Mouse (Mus musculus): ENCODE results near the gene Synj1. TPM values are rescaled to one million over a fixed set of nuclear protein-coding genes. Genes with fewer than 3 reads are reported as not detected.

The Synj1 gene
- polyA plus RNA-seq, 1 experiment, result 21.3 TPM

DNA sequence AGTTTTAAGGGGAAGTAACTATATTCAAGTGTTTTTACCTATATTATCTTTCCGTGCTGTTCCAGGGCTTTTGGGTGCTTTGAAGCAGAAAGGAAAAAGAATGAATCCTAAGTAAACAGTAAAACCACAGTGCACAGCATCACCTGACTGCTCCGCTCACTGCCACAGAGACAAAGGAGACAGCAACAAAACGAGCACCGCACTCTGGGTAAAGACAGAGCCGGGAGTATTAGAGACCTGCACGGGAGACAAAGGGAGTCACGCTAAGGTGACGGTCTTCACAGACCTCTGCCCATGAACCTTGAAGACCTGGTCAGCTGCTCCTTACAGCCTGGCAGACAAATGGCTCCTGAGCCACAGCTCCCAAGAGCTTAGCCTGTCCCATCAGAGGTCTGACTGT is 64.1 kb downstream of the Synj1 start:
- no peak for DNase-seq (ENCODE audit: low spot score)

DNA sequence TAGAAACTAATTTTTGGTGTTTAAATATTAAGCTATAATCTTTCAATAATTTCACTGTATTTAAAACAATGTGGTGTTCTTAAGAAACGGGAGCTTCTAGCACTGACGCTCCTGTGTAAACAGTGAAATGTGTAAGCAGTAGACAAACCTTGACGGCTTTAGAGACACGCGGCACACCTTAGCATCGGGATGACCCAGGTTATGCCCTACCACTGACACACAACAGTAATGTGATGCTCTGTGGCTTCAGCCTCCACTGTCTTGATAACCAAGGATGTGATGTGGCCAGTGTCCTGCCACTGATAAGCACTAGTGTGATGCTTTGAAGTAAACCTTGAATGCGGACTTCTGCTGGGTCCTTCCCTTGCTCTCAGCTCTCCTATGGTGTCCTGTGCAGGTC is 69.9 kb downstream of the Synj1 start:
- no peak for DNase-seq (ENCODE audit: low spot score)

DNA sequence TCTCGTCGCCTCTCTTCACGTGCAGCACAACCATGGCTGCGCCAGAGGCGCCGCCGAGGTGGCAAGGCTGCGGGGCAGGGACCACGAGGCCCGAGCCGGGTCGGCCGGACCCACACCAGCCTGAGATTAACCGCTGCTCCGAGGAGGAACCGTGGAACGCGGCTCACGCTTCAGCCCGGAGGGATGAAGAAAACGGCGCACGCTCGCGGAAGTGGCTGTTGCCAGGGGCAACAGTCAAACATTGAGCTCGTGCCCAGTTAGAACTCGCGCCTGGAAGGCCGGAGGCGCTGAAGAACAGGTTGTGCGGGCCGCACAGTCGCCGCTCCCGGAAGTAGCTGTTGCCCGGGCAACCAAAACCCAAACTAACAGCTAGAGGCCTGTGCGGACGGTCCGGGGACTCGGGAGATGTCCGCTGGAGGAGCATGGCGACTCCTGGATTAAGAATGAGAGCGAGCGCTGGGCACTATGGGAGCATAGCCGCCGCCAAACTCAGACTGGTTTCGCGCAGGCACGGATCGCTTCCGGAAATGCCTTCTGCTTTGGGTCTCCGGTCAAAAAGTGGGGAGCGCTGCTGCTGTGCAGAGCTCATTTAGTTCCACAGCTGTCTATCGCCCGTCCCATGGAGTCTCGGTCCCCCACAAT is 76.3 kb downstream of the Synj1 start, which contains the start of gene Cfap298:
Gene Cfap298 (minus strand): TSS at position 428 of the 642 bp plus-strand sequence.
- peak; percentile 87 for DNase-seq (ENCODE audit: low spot score)

DNA sequence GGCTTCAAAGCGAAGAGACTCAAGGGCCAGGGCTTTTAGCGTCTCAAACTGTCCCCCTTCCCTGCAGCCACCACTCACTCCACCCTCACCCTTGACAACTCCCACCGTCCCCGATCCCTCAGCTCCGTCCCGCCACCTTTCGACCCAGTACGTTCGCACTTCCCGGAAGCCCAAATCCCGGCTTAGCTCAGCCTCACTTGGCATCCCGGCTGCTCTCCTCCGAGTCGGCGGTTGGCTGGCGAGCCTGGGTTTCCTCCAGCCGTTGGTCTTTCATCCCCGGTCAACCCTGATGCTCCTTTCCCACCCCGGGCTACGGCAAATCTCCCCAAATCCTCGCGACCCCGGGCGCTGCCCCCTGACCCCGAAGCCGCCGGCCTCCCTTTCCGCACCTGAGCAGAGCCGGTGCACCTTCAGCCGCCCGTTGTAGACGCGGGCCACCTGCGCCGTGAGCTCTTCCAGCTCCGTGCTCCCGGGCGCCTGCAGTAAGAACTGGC is 76.9 kb downstream of the Synj1 start:
- no peak for DNase-seq (ENCODE audit: low spot score)

DNA sequence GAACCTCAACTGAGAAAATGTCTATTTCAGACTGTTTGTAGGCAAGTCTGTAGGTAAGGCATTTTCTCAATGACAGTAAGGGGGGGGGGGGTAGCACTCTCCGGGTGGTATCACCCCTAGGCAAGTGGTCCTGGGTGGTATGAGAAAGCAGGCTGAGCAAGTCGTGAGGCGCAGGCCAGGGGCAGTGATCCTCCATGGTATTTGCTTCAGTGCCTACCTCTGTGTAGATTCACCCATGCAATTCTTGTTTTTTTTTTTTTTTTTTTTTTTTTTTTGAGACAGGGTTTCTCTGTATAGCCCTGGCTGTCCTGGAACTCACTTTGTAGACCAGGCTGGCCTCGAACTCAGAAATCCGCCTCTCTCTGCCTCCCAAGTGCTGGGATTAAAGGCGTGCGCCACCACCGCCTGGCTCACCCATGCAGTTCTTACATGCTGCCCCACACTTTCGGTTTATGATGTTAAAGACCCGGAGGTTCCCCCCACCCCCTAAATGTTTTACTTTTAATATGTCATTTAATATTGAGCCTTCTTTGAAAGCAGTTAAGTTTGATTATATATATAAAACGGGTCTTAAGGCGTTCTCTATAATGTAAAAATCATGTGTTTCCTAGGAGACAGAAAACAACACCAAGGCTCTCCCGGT is 77.5 kb downstream of the Synj1 start:
- no peak for DNase-seq (ENCODE audit: low spot score)

DNA sequence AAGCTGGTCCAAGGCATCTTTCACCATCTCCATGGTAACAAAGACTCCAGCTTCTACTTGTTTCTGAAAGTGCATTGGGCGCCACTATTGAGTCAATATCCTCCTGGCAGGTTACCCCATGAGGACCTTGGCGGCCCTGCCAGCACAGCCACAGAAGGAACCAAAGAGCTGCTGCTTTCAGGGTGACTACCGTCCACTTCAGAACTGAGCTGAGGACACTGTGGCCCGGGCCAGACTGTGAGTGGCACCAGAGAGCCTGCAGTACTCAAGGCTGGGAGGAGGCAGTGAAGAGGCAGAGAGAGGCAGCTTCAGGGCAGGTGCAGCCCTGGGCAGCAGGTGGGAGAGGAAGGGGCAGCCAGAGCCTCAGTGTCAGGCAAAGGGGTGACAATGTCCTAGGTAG is 83.7 kb downstream of the Synj1 start:
- DNase-seq (ENCODE audit: low spot score), result no peak

DNA sequence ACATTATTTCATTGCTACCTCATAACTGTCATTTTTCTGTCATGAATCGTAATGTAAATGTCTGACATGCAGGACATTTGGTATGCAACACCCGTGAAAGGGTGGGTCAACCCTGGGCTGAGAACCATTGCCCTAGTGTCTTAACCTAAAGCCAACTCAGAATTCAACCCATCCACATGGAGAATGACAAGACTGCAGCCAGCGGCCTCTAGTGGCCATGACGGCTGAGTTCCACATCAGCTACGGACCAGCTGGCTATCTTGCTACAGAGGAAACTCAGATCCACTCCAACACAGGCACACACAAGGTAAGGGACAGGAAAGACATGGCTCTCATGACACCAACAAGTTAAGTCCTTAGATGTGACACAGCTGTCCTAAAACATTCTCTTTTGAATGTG is 85.6 kb downstream of the Synj1 start:
- DNase-seq (ENCODE audit: low spot score), result peak; percentile 49

DNA sequence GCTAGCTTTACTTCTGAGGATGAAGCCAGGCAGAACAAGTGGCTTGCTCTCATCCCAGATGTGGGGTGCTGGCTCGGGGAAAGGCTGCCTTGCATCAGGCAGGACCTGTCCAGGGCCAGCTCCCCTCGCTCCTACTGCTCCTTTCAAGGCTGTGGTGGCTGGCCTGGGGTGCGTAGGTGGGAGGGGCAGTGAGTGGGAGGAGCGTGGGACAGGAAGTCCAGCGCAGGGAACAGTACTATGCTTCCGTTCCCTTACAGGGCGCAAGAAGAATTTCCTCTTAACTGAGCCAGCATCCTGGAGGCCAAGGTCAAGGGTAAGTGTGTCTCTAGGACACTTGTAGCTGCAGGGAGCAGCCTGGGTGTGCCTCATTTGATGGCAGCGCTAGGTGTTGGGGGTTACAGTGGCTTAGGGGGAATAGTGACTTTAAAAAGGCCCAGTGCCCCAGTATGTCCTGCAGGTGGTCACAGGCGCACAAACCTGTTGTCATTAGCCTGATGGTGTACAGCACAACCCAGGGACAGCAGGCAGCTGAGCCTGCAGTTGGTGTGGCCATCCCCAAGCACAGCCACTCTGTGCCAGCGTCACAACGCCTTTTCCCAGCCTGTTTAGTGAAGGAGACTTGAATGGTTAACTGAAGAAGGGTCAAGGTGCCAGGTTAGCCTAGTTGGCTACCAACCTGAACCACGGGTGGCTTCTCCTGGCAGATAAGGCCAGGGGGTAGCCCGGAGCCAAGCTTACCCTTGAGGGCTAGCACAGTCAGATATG is 86.3 kb downstream of the Synj1 start:
- no peak for DNase-seq (ENCODE audit: low spot score)

DNA sequence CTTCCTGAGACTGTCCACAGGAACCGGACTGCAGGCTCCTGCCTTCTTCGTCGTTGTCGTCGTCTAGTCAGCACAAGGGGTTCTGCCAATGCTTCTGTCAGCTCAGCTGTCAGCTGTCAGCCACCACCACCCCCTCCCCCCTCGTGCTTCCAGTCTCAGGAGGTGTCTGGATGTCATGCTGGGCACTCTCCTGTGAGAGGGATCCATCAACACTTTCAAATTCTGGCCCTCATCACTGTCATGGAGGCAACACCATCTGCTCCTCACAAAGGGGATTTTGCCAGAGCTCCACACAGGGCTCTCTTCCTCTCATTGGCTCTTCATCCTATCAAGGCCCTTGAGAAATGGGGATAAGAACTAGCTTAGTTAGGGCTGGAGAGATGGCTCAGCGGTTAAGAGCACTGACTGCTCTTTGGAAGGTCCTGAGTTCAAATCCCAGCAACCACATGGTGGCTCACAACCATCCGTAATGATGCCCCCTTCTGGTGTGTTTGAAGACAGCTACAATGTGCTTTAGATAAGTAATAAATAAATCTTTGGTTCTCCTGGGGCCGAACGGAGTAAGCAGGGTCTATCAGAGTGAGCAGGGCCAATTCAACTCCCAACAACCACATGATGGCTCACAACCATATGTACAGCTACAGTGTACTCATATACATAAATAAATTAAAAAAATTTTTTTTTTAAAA is 89.5 kb downstream of the Synj1 start:
- no peak for DNase-seq (ENCODE audit: low spot score)

DNA sequence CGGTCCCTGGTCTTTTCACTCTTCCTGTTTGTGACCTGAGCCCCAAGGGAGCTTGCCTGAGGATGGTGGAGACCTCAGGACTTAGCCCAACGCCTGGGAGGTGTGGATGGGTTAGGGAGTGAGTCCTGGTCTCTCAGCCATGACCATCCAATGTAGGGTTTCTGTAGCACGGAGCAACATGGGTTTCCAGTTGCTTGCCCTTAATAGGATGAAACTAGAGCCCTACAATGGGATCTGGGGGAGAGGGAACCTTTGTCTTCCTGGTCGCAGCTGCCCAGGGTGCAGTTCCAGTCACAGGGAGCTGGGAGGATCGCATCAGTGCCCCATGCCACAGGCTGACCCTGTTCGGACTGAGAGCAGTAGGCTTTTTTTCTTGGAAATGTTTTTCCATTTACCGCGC is 94.0 kb downstream of the Synj1 start:
- no peak for DNase-seq (ENCODE audit: low spot score)

DNA sequence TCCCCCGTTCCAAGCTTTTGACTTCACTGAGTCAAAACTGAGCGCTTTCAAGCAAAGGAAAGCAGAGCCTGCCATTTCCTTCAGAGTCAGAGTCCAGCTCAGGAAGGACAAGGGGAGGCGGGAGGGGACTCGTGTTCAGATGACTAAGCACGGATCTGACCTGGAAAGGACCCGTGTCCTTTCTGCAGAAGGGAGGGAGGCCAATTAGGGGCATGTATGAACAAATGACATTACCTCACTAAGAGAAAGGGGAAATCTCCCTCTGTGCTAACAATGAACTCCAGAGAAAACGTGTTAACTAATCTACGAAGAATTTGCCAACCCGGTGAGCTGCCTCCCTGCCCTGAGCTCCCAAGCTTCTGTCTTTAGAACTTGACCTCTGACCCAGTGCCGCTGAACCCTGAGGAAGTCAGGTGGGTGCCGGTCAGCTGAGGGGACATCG is 95.0 kb downstream of the Synj1 start:
- DNase-seq (ENCODE audit: low spot score), result no peak

DNA sequence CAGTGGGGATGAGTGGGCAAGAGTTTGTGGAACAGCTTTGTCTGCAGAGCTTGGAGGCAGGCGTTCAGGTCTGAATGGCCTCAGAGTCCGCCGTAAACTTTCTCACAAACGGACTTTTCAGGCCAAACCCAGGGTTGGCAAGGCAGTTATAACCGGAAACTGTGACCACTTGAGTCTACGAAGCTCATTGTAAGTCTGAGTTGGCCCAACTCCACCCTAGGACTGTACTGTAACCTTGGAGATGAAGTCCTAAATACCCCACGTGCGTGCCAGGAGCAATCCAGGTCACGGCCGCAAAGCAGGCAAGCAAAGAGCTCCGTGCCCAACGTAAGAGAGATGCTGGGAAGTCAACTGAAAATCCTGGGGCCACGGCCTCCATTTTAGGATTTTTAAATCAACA is 99.3 kb downstream of the Synj1 start:
- DNase-seq (ENCODE audit: low spot score), result no peak

DNA sequence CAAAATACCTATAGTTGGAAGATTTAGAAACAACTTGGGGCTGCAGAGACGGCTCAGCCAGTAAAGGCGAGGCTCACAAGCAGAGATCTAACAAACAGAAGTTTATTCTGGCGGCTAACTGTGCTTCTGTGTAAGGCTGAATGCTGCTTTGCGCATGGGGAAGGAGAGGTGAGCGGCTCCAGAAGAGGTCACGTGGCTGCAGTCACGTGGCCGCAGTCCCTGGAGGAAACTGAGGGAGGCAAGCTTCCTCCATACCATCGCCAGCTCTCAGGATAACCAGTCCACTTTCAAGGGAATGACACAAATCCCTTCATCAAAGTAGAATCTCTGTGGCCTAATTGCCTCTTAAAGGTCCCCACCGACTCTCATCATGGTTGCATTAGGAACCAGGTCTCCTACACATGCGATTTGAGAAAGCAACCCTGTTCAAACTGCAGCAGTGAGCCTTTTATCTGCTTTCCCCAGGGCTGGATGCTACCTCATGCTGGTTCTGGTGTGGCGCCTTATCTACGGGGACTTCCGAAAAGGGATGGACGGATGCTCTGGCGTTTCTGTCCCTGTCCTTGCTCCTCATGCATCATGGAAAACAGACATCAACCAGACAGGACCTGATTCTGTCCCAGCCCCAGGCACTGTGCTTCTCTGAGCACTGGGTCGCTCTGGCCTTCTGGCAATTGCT is 100.1 kb downstream of the Synj1 start:
- DNase-seq (ENCODE audit: low spot score), result no peak

DNA sequence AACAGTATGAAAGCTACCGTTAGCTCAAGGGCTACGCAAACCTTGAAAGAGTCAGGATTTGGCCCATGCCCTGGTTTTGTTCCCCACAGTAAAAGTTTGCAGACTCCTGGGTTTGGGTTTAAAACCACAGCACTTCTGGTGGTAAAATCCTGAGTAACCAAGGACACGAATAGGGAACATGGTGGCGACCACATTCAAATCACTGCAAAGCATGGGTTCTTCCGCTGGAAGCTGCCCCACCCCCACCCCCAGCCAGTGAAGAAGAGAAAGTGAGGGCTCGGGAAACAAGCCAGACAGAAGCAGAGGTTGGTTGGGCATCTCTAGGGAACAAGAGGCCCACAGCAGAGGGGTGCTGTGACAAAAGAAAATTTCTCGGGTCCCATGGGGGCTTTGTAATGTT is 103.9 kb downstream of the Synj1 start:
- no peak for DNase-seq (ENCODE audit: low spot score)

DNA sequence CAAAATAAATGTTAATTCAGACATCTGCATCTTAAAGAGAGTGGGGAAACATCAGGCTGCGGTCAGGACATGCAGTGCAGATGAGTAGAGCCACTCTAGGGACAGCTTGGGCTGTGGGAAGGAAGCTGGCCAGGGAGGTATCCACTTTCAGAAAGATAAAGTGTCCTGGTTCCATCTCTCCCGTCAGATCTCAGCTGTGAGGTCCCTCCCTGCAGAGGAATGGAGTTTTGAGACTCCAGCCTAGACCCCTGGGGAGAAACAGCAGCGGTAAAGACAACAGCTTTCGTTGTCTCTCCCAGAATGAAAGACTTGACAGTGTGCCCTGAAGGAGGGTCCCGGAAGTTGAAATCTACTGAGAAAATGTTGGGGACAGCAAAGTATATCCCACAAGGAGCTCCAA is 107.8 kb downstream of the Synj1 start:
- DNase-seq (ENCODE audit: low spot score), result no peak

DNA sequence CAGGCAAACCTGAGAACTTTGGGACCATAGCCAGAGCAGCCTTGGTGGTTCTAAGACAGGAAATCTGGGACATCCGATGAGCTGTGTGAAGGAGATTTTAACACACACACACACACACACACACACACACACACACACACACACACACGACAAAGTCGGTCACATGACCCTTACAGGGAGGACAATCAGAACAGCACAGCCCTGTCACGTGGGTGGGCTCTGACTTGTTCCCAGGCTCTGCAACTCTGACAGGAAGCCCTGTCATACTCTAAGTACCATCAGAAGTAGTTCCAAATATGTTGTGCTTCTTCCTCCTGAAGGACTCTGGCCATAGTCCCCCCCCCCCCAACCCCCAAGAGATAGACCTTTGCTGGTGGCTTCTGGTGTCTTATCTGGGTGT is 109.7 kb downstream of the Synj1 start:
- DNase-seq (ENCODE audit: low spot score), result no peak

DNA sequence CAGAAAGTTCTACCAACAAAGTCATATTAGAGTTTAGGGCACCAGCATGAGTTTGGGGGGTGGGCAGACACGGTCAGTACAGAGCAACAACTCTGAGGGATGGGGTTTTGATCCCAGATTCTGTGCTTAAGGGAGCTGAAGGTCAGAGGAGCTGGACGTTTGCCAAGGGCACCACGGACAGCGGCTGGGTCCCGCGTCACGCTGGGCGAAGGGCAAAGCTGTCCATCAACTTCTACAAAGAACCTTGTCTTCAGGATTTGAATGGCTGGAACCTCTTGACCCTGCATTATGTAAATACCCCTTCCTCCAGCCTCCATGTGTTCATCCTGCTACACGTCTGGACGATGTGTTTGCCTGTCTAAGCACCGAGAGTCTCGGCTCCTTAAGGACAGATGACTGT is 111.6 kb downstream of the Synj1 start:
- DNase-seq (ENCODE audit: low spot score), result no peak

DNA sequence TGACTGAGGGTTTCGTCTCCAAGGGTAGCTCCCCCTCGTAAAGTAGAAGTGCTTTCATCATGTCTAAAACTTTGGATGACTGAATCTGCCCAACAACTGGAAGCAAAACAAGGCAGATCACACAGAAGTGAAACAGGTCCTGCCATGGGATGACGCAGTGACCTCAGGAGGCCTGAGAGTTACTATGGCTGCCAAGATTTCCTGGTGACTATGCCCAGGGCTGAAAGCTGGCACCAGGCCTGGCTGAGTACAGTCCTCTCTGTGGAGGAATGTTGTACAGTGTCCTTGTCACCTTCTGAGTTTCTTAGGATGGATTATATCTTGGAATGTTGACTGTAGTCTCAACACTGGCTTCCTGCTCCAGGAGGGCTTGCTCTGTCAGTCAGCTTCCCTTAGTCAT is 113.5 kb downstream of the Synj1 start:
- no peak for DNase-seq (ENCODE audit: low spot score)

DNA sequence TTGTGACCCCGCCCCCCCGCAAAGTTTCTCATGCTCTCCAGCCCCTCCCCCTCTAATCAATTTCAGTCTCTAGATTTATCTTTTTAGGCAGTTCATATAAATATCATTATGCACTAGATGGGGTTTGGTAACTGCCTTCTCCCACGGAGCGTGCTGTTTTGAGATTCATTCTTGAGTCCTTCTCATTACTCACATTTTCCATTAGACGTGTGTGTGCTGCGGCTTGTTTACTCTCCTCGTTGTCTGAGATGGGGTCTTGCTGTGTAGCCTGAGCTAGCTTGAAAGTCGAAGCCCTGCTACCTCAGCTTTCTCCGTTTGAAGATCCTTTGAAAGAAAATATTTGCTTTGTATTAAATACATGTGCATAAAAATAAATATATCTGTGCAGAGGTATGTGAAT is 117.3 kb downstream of the Synj1 start:
- no peak for DNase-seq (ENCODE audit: low spot score)

DNA sequence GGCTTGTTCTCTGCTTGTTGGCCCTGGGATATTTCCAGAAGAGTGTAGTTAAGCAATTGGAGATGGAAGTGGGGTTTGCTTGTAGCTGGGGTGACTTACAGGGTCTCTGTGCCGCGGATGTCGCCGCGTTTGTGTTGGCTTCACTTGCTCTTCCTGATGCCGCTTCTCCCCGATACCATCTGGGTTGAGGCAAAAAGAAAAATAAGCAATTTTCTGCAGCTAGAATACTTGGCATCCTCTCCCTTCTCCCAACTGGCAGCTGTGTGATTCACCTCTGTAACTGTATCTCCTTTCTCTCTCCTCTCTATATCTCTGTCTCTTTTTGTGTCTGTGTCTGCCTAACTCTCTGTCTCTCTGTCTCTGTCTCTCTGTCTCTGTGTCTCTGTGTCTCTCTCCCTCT is 118.1 kb downstream of the Synj1 start:
- no peak for DNase-seq (ENCODE audit: low spot score)

DNA sequence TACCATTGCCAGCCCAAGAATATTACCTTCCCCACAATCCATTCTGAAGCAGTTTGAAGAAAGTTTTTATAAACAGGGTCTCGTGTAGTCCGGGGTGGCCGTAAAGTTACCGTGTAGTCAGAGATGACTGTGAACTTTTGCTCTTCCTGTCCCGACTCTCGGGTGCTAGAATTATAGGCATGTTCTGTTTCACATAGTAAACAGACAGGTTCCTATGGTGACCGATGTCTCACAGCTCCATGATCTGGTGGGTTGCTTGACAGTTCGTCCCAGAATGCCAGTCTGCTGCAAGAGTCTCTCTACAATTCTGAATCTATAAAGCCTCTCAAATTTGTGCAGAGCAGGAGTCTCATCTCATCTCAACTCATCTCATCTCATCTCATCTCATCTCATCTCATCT is 119.0 kb downstream of the Synj1 start:
- DNase-seq (ENCODE audit: low spot score), result no peak

DNA sequence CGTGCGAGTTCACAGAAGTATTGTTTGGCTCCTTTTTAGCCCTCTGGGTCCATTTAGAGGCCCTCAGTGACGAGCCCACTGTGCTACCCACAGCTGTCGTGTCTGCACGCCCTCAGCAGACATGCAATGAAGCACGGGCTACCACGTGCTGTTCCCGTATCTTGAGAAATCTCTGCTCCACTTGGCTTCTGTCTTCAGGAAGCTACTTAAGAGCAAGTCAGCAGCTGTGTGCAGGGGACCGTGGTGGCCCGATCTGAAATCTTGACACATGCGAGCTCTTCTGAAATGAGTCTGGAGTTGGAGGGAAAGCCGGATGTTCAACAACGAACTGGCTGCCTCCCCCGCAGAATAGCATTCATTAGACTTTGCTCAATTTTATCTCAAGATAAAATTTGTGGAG is 119.5 kb downstream of the Synj1 start:
- no peak for DNase-seq (ENCODE audit: low spot score)
